Mouse (Mus musculus) midbrain, embryonic 12.5 days (tissue): ENCODE measurements around the gene Spg7. TPM values are rescaled to one million over a fixed set of nuclear protein-coding genes. Genes with fewer than 3 reads are reported as not detected.
"Not testable (repeated sequence)": the region's sequence is repeated elsewhere in the genome, so short reads cannot be mapped to it uniquely, and the experiment has no call there.

Source experiments
- ATAC-seq: fragments of 200-750 bp; cut with Nextera tagmentation; 2 replicates; pipeline ENCODE4 v1.8.0; 2017; ENCODE audit warnings: low read depth, moderate TSS enrichment, moderate library complexity; ENCODE audit not compliant: low FRiP score
- H3K27ac ChIP-seq: fragments of 300-500 bp; sonication (generic); replicated peaks from 2 replicates; pipeline ENCODE4 v1.5.1; 2016; ENCODE audit warnings: mild to moderate bottlenecking
- H3K27me3 ChIP-seq: fragments of 300-500 bp; sonication (generic); 2 replicates; pipeline ENCODE4 v1.6.1; 2016; ENCODE audit warnings: mild to moderate bottlenecking
- H3K36me3 ChIP-seq: fragments of 300-500 bp; sonication (generic); 2 replicates; pipeline ENCODE4 v1.6.1; 2016
- H3K4me1 ChIP-seq: fragments of 300-500 bp; sonication (generic); 2 replicates; pipeline ENCODE4 v1.6.1; 2016
- H3K4me2 ChIP-seq: fragments of 300-500 bp; sonication (generic); replicated peaks from 2 replicates; pipeline ENCODE4 v1.6.1; 2016; ENCODE audit warnings: mild to moderate bottlenecking, moderate library complexity
- H3K4me3 ChIP-seq: fragments of 300-500 bp; sonication (generic); 2 replicates; pipeline ENCODE4 v1.5.1; 2016; ENCODE audit warnings: mild to moderate bottlenecking
- H3K9ac ChIP-seq: fragments of 300-500 bp; sonication (generic); replicated peaks from 2 replicates; pipeline ENCODE4 v1.6.1; 2016; ENCODE audit warnings: mild to moderate bottlenecking, moderate library complexity
- H3K9me3 ChIP-seq: fragments of 300-500 bp; sonication (generic); 2 replicates; pipeline ENCODE4 v1.6.1; 2016; ENCODE audit warnings: mild to moderate bottlenecking
- WGBS: fragments of 180-500 bp; shearing (Covaris S2); methylation state at CpG from one replicate; pipeline ENCODE4 v1.1.7; 2016; 5-methylcytosine and 5-hydroxymethylcytosine counted together
- polyA plus RNA-seq: library from polyadenylated mRNA; unstranded; fragments of >200 nt; fragmentation: Nextera tagmentation; extraction: Ambion mirVana; gene quantifications from 2 replicates; pipeline ENCODE4 v1.2.1, GENCODE M21; 2016

Gene Spg7
- polyA plus RNA-seq, 1 experiment from 2014 or later = 58.7 TPM

DNA sequence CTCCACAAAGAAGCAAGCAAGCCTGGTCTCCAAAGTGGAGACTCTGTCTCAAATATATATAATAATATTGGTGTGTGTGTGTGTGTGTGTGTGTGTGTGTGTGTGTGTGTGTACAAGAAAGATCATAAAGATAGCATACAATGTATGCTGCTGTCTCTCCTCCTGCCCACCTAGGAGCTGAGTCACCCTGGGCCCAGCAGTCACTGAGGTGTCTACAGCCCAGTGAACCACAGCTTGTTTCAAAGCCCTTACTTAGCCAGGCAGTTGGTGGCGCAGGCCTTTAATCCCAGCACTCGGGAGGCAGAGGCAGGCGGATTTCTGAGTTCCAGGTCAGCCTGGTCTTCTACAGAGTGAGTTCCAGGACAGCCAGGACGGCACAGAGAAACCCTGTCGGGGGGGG is 32.7 kb upstream of the Spg7 start:
- not testable (repeated sequence) for H3K9ac ChIP-seq, H3K9me3 ChIP-seq, H3K27ac ChIP-seq, H3K36me3 ChIP-seq, ATAC-seq, H3K4me2 ChIP-seq, H3K4me1 ChIP-seq, H3K4me3 ChIP-seq, H3K27me3 ChIP-seq
- 78% methylated on average over 5 of the region's 5 CpGs for WGBS

GRCm38 (mm10) chr8:123031321-123031978 is 31.3 kb upstream of the Spg7 start:
- no peak overlapping the region for H3K9ac ChIP-seq
- peaks cover 11% of the 10 kb centered on the region for H3K4me1 ChIP-seq
- H3K9me3 ChIP-seq = no peaks in the 10 kb centered on the region
- no peak overlapping the region for H3K27ac ChIP-seq
- H3K4me3 ChIP-seq = no peak overlapping the region
- H3K36me3 ChIP-seq = no peaks in the 10 kb centered on the region
- H3K27me3 ChIP-seq = no peaks in the 10 kb centered on the region
- no peak overlapping the region for H3K4me2 ChIP-seq
- WGBS = 89% methylated on average over 7 of the region's 7 CpGs
- ATAC-seq = no peak

GRCm38 (mm10) chr8:123032730-123033129 is 30.0 kb upstream of the Spg7 start:
- H3K27ac ChIP-seq = no peak overlapping the region
- peaks cover 18% of the 10 kb centered on the region for H3K4me1 ChIP-seq
- no peaks in the 10 kb centered on the region for H3K36me3 ChIP-seq
- no peak for ATAC-seq
- H3K9me3 ChIP-seq = no peaks in the 10 kb centered on the region
- H3K4me3 ChIP-seq = no peak overlapping the region
- H3K4me2 ChIP-seq = no peak overlapping the region
- H3K27me3 ChIP-seq = no peaks in the 10 kb centered on the region
- no peak overlapping the region for H3K9ac ChIP-seq

DNA sequence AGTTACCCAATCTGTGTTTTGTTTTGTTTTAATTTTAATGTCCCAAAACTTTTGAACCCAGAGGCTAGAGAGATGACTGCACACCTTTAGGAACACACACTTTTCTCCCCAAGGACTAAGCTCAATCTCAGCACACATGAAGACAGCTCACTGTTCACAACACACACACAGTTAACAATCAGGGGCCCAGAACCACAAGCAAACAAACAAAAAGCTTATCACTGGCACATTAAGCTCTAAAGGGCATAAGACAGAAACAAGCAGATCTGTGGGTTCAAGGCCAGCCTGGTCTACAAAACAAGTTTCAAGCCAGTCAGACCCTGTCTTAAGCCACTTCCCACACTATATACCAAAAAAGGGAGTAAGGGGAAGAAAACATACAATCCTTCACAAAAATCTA is 29.3 kb upstream of the Spg7 start:
- Histone ChIP-seq H3K27ac (no peak overlapping the region), H3K9me3 (no peaks in the 10 kb centered on the region), H3K4me2 (no peak overlapping the region), H3K4me1 (peaks cover 21% of the 10 kb centered on the region), H3K36me3 (no peaks in the 10 kb centered on the region), H3K9ac (no peak overlapping the region), H3K27me3 (no peaks in the 10 kb centered on the region), H3K4me3 (no peak overlapping the region)
- ATAC-seq = no peak

DNA sequence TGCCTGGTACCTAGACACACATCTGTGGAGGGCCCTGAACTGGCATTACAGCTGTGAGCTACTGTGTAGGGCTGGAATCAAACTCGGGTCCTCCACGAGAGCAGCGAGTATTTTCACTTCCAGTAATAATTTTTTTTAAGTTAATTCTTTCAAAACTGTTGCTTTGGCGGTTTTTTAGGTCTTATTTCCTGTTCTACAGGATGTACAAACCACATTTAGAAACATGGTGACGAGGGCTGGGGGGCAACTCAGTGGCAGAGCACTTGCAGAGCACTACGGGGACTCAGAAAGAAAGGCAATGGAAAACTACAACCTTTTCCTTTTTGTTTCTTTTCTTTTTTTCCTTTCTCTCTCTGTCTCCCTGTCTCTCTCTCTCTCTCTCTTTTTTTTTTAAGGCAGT is 28.6 kb upstream of the Spg7 start:
- Histone ChIP-seq H3K4me3 (no peak overlapping the region), H3K27me3 (no peaks in the 10 kb centered on the region), H3K9me3 (no peaks in the 10 kb centered on the region), H3K4me1 (peaks cover 27% of the 10 kb centered on the region), H3K4me2 (no peak overlapping the region), H3K27ac (no peak overlapping the region), H3K9ac (no peak overlapping the region), H3K36me3 (no peaks in the 10 kb centered on the region)
- WGBS = 92% methylated on average over 6 of the region's 6 CpGs
- no peak for ATAC-seq

DNA sequence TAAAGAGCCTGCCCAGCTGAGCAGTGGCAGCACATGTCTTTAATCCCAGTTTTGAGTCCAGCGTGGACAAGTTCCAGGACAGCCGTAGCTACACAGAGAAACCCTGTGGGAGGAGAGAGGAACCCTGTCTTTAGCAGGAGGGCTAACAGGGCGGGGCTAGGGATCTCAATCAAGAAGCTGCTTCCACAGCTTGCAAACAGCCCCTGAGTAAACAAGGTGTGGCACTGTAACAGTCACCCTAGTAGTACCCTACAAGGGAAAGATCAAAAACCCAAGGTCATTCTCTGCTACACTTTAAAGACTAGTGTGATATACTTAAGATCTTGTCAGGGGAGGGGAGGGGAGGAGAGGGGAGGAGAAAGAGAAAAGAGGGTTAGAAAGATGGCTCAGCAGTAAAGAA is 25.8 kb upstream of the Spg7 start:
- no peaks in the 10 kb centered on the region for H3K9me3 ChIP-seq
- H3K9ac ChIP-seq = no peak overlapping the region
- no peak overlapping the region for H3K4me3 ChIP-seq
- H3K4me2 ChIP-seq = no peak overlapping the region
- 79% methylated on average over 3 of the region's 3 CpGs for WGBS
- H3K27ac ChIP-seq = no peak overlapping the region
- H3K36me3 ChIP-seq = no peaks in the 10 kb centered on the region
- no peaks in the 10 kb centered on the region for H3K27me3 ChIP-seq
- H3K4me1 ChIP-seq = peaks cover 42% of the 10 kb centered on the region
- ATAC-seq = no peak

- H3K9ac ChIP-seq = no peak overlapping the region
- peaks cover 41% of the 10 kb centered on the region for H3K4me1 ChIP-seq
- H3K36me3 ChIP-seq = no peaks in the 10 kb centered on the region
- ATAC-seq = no peak
- H3K27me3 ChIP-seq = no peaks in the 10 kb centered on the region
- WGBS = 84% methylated on average over 11 of the region's 11 CpGs
- no peak overlapping the region for H3K27ac ChIP-seq
- no peaks in the 10 kb centered on the region for H3K9me3 ChIP-seq
- H3K4me2 ChIP-seq = no peak overlapping the region
- no peak overlapping the region for H3K4me3 ChIP-seq
Observed at GRCm38 (mm10) chr8:123037487-123037886, 25.3 kb upstream of the Spg7 start.

- Histone ChIP-seq H3K4me3 (no peak overlapping the region), H3K36me3 (no peaks in the 10 kb centered on the region), H3K27me3 (no peaks in the 10 kb centered on the region), H3K4me2 (no peak overlapping the region), H3K4me1 (peaks cover 44% of the 10 kb centered on the region), H3K9me3 (no peaks in the 10 kb centered on the region), H3K9ac (no peak overlapping the region), H3K27ac (no peak overlapping the region)
- no peak for ATAC-seq
- WGBS = 70% methylated on average over 2 of the region's 2 CpGs
Observed at GRCm38 (mm10) chr8:123038351-123038750, 24.4 kb upstream of the Spg7 start.

- no peaks in the 10 kb centered on the region for H3K27me3 ChIP-seq
- ATAC-seq = no peak
- H3K27ac ChIP-seq = peak overlapping the region; percentile 92
- peak overlapping the region; percentile 80 for H3K4me2 ChIP-seq
- no peaks in the 10 kb centered on the region for H3K9me3 ChIP-seq
- H3K4me1 ChIP-seq = peaks cover 50% of the 10 kb centered on the region
- peak overlapping the region; percentile 69 for H3K4me3 ChIP-seq
- H3K36me3 ChIP-seq = no peaks in the 10 kb centered on the region
- H3K9ac ChIP-seq = peak overlapping the region; percentile 16; the same call in 1 of the 2 replicates
- WGBS = 47% methylated on average over 11 of the region's 11 CpGs
Observed at GRCm38 (mm10) chr8:123039376-123040109, 23.2 kb upstream of the Spg7 start.

- H3K4me2 ChIP-seq = peak overlapping the region; percentile 80
- peak overlapping the region; percentile 92 for H3K27ac ChIP-seq
- WGBS = 3% methylated on average over 4 of the region's 4 CpGs
- H3K9me3 ChIP-seq = no peaks in the 10 kb centered on the region
- H3K4me1 ChIP-seq = peaks cover 50% of the 10 kb centered on the region
- H3K36me3 ChIP-seq = 0 out of 2 replicates have a peak, but pooled peaks cover 2% of the 10 kb centered on the region
- H3K4me3 ChIP-seq = peak overlapping the region; percentile 69
- no peak for ATAC-seq
- H3K9ac ChIP-seq = peak overlapping the region; percentile 97
- no peaks in the 10 kb centered on the region for H3K27me3 ChIP-seq
Observed at GRCm38 (mm10) chr8:123040110-123040650, 22.6 kb upstream of the Spg7 start.

- no peaks in the 10 kb centered on the region for H3K27me3 ChIP-seq
- H3K4me1 ChIP-seq = peaks cover 47% of the 10 kb centered on the region
- ATAC-seq = peak; percentile 4; the same call in 1 of the 2 replicates
- no peaks in the 10 kb centered on the region for H3K9me3 ChIP-seq
- H3K4me2 ChIP-seq = peak overlapping the region; percentile 80
- WGBS = under 1% methylated on average over 58 of the region's 71 CpGs
- 0 out of 2 replicates have a peak, but pooled peaks cover 3% of the 10 kb centered on the region for H3K36me3 ChIP-seq
- H3K9ac ChIP-seq = peak overlapping the region; percentile 97
- H3K4me3 ChIP-seq = peak overlapping the region; percentile 69
- peak overlapping the region; percentile 92 for H3K27ac ChIP-seq
Observed at GRCm38 (mm10) chr8:123041008-123041773, 21.6 kb upstream of the Spg7 start.

DNA sequence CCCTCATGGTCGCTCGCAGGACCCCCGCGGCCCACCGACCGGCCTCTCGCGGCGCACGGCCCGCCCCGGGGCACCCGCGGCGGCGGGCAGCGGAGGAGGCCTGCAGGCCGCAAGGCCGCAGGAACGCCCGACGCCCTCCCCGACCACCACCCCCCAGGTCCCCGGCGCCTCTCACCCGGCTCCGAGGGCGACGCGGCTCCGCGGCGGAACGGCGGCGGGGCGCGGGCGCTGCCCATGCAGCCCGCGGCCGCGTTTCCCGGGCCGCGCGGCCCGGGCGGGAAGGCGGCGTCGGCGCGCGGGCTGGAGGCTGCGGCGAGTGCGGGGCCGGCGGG is 21.0 kb upstream of the Spg7 start:
- Histone ChIP-seq H3K4me3 (peak overlapping the region; percentile 69), H3K4me1 (peaks cover 46% of the 10 kb centered on the region), H3K27me3 (no peaks in the 10 kb centered on the region), H3K9ac (peak overlapping the region; percentile 97), H3K9me3 (no peaks in the 10 kb centered on the region), H3K36me3 (0 out of 2 replicates have a peak, but pooled peaks cover 3% of the 10 kb centered on the region), H3K4me2 (peak overlapping the region; percentile 80), H3K27ac (peak overlapping the region; percentile 92)
- WGBS = under 1% methylated on average over 54 of the region's 60 CpGs
- ATAC-seq = no peak
